Mouse (Mus musculus): Measurements from ENCODE around the gene Hoxa5. TPM values are rescaled to one million over a fixed set of nuclear protein-coding genes. Genes with fewer than 3 reads are reported as not detected.

The Hoxa5 gene
- not detected for total RNA-seq (2023)

GRCm38 (mm10) chr6:52204050-52204752 lies at the start of gene Hoxa5:
Gene Hoxa5, minus strand, starts transcription at chr6:52204587.

GRCm38 (mm10) chr6:52245757-52246142 lies 41.4 kb upstream of the Hoxa5 start, which contains the start of gene Hoxa11:
Gene Hoxa11, minus strand, starts transcription at chr6:52245810.

GRCm38 (mm10) chr6:52240389-52241000 lies 36.1 kb upstream of the Hoxa5 start, which contains the start of gene Hoxa10:
Gene Hoxa10, minus strand, starts transcription at chr6:52240854.

GRCm38 (mm10) chr6:52230516-52231165 lies 26.3 kb upstream of the Hoxa5 start, which contains the start of gene Hoxa9:
Gene Hoxa9, minus strand, starts transcription at chr6:52231089.

GRCm38 (mm10) chr6:52221337-52221992 lies 17.1 kb upstream of the Hoxa5 start, which contains the start of gene Hoxa7:
Gene Hoxa7, minus strand, starts transcription at chr6:52221854.

GRCm38 (mm10) chr6:52213119-52213986 lies 9.0 kb upstream of the Hoxa5 start, which contains the start of the genes Hoxa3 and Gm28308:
Gene Hoxa3, minus strand, starts transcription at chr6:52213336.
Gene Gm28308, minus strand, starts transcription at chr6:52213339.

GRCm38 (mm10) chr6:52208072-52208867 lies 3.9 kb upstream of the Hoxa5 start, which contains the start of gene Hoxa6:
Gene Hoxa6, minus strand, starts transcription at chr6:52208722.

GRCm38 (mm10) chr6:52190906-52191810 lies 13.2 kb downstream of the Hoxa5 start, which contains the start of gene Hoxa4:
Gene Hoxa4, minus strand, starts transcription at chr6:52191753.

GRCm38 (mm10) chr6:52177061-52177735 lies 27.2 kb downstream of the Hoxa5 start, which contains the start of gene 5730596B20Rik:
Gene 5730596B20Rik, plus strand, starts transcription at chr6:52177498.

GRCm38 (mm10) chr6:52164626-52165440 lies 39.6 kb downstream of the Hoxa5 start, which contains the start of gene Hoxa2:
Gene Hoxa2, minus strand, starts transcription at chr6:52164831.

GRCm38 (mm10) chr6:52158276-52159051 lies 45.9 kb downstream of the Hoxa5 start, which contains the start of gene Hoxa1:
Gene Hoxa1, minus strand, starts transcription at chr6:52158317.

Other genes with a start within 250 kb of the Hoxa5 start
- 9.2 TPM for gene Skap2, start 192.0 kb downstream of the Hoxa5 start, total RNA-seq (2023)
- not detected for gene Hoxa1, start 46.3 kb downstream of the Hoxa5 start, total RNA-seq (2023)
- not detected for gene Hoxa2, start 39.8 kb downstream of the Hoxa5 start, total RNA-seq (2023)
- not detected for gene 5730596B20Rik, start 27.1 kb downstream of the Hoxa5 start, total RNA-seq (2023)
- not detected for gene Hoxa4, start 12.8 kb downstream of the Hoxa5 start, total RNA-seq (2023)
- gene Hoxa6, start 4.1 kb upstream of the Hoxa5 start, total RNA-seq (2023) = not detected
- gene Hoxa3, start 8.7 kb upstream of the Hoxa5 start, total RNA-seq (2023) = not detected
- gene Gm28308, start 8.8 kb upstream of the Hoxa5 start, total RNA-seq (2023) = not detected
- gene Hoxa7, start 17.3 kb upstream of the Hoxa5 start, total RNA-seq (2023) = not detected
- gene Hoxa9, start 26.5 kb upstream of the Hoxa5 start, total RNA-seq (2023) = not detected
- gene Hoxa10, start 36.3 kb upstream of the Hoxa5 start, total RNA-seq (2023) = not detected
- not detected for gene Hoxa11, start 41.2 kb upstream of the Hoxa5 start, total RNA-seq (2023)
- gene Hoxa13, start 56.3 kb upstream of the Hoxa5 start, total RNA-seq (2023) = not detected
- not detected for gene Evx1, start 108.9 kb upstream of the Hoxa5 start, total RNA-seq (2023)

Measured in CD8-positive naive resting alpha-beta T cell, adult 57 days (primary cell).